Mouse (Mus musculus): Measurements from ENCODE around the gene Acacb.

GRCm38 (mm10) chr5:114127374-114128349, 18.7 kb upstream of the Acacb start, which contains the start of gene Alkbh2:
- TF ChIP-seq CHD2 (IDR thresholded peaks at IDR 0.05; ENCODE audit: low read depth, low read length) (no peak), MAFK (IDR thresholded peaks at IDR 0.05; ENCODE audit: insufficient read depth, low read depth, low read length) (no peak), ZNF384 (IDR thresholded peaks at IDR 0.05; ENCODE audit: low read depth, low read length) (no peak)
